Mouse (Mus musculus) CH12.LX (cell line): ENCODE measurements around the gene Tmem88b. TPM values are rescaled to one million over a fixed set of nuclear protein-coding genes. Genes with fewer than 3 reads are reported as not detected.

Experiments used
- DNase-seq: peaks from one replicate; pipeline ENCODE4 v3.0.0-alpha.2; 2013; ENCODE audit errors: extremely low read depth
- H3K27ac ChIP-seq: 2 replicates; pipeline ENCODE4 v1.5.1; 2012; ENCODE audit warnings: low read depth, mild to moderate bottlenecking, control low read depth, moderate library complexity; ENCODE audit not compliant: insufficient read depth
- H3K27me3 ChIP-seq: replicated peaks from 2 replicates; pipeline ENCODE3; 2012; ENCODE audit warnings: inconsistent platforms
- H3K36me3 ChIP-seq, 2 experiments: replicated peaks in 1 of 2; 2 replicates each; pipeline versions ENCODE3 to v1.6.1; 2012; ENCODE audit warnings: inconsistent platforms in 1 of 2, low read length in 1 of 2, mild to moderate bottlenecking in 1 of 2, mixed read lengths in 1 of 2, moderate library complexity in 1 of 2; ENCODE audit not compliant: control insufficient read depth in 1 of 2, insufficient read depth in 1 of 2
- H3K4me1 ChIP-seq, 2 experiments: 2 replicates each; pipeline ENCODE4 v1.6.1; 2012; ENCODE audit warnings: inconsistent platforms in 1 of 2, moderate library complexity in 1 of 2; ENCODE audit not compliant: insufficient read depth in 2 of 2, control insufficient read depth in 1 of 2
- H3K4me2 ChIP-seq: 2 replicates; pipeline ENCODE4 v1.6.1; 2012; ENCODE audit warnings: low read depth, mild to moderate bottlenecking, control low read depth; ENCODE audit not compliant: poor library complexity, insufficient read depth, severe bottlenecking
- H3K4me3 ChIP-seq, 3 experiments: fragments of 150-350 bp in 1 of 3; sonication (generic) in 1 of 3; replicated peaks in 1 of 3; 2 replicates each; pipeline versions ENCODE3 to v1.5.1; 2011 to 2012; ENCODE audit warnings: low read depth in 2 of 3, low read length in 2 of 3, mild to moderate bottlenecking in 2 of 3, moderate library complexity in 2 of 3, control low read depth in 1 of 3, improper control_type of control experiment in 1 of 3, inconsistent platforms in 1 of 3, mixed read lengths in 1 of 3; ENCODE audit not compliant: poor library complexity in 1 of 3
- H3K79me2 ChIP-seq: replicated peaks from 2 replicates; pipeline ENCODE4 v1.6.1; 2012; ENCODE audit warnings: mild to moderate bottlenecking, moderate library complexity; ENCODE audit not compliant: control insufficient read depth, poor library complexity, insufficient read depth, severe bottlenecking; ENCODE audit errors: extremely low read depth
- H3K9ac ChIP-seq: 2 replicates; pipeline ENCODE4 v1.6.1; 2012; ENCODE audit warnings: low read depth, mild to moderate bottlenecking, control low read depth, moderate library complexity; ENCODE audit not compliant: insufficient read depth
- H3K9me3 ChIP-seq: replicated peaks from 2 replicates; pipeline ENCODE3; 2012; ENCODE audit warnings: low read length, inconsistent platforms, mixed read lengths
- CHD2 ChIP-seq: IDR thresholded peaks from 2 replicates; pipeline ENCODE4 v1.6.1; 2011; ENCODE audit warnings: low read length, improper control_type of control experiment
- E2F4 ChIP-seq: IDR thresholded peaks from 2 replicates; pipeline ENCODE4 v1.6.1; 2011; ENCODE audit warnings: low read depth, low read length, improper control_type of control experiment; ENCODE audit not compliant: insufficient replicate concordance
- EP300 ChIP-seq: IDR thresholded peaks from 2 replicates; pipeline ENCODE4 v1.6.1; 2011; ENCODE audit warnings: low read length, improper control_type of control experiment
- ETS1 ChIP-seq: conservative IDR thresholded peaks from 2 replicates; pipeline ENCODE4 v1.6.1; 2012; ENCODE audit warnings: low read depth, mild to moderate bottlenecking, inconsistent platforms, low read length, improper control_type of control experiment, moderate library complexity
- HCFC1 ChIP-seq: IDR thresholded peaks from 2 replicates; pipeline ENCODE4 v1.6.1; 2012; ENCODE audit warnings: low read depth, mild to moderate bottlenecking, inconsistent platforms, low read length, improper control_type of control experiment
- JUN ChIP-seq: IDR thresholded peaks from 2 replicates; pipeline ENCODE4 v1.6.1; 2011; ENCODE audit warnings: low read depth, mild to moderate bottlenecking, low read length, improper control_type of control experiment, moderate library complexity; ENCODE audit not compliant: insufficient read depth
- JUND ChIP-seq: conservative IDR thresholded peaks from 2 replicates; pipeline ENCODE4 v1.6.1; 2011; ENCODE audit warnings: low read depth, low read length, improper control_type of control experiment
- KAT2A ChIP-seq: IDR thresholded peaks from 2 replicates; pipeline ENCODE4 v1.6.1; 2012; ENCODE audit warnings: low read length, improper control_type of control experiment, inconsistent platforms; ENCODE audit not compliant: insufficient replicate concordance
- MAFK ChIP-seq: IDR thresholded peaks from 2 replicates; pipeline ENCODE4 v1.6.1; 2011; ENCODE audit warnings: low read length, improper control_type of control experiment; ENCODE audit not compliant: insufficient replicate concordance
- MAZ ChIP-seq: IDR thresholded peaks from 2 replicates; pipeline ENCODE4 v1.6.1; 2012; ENCODE audit warnings: low read depth, mild to moderate bottlenecking, inconsistent platforms, low read length, improper control_type of control experiment, moderate library complexity
- MEF2A ChIP-seq: IDR thresholded peaks from 2 replicates; pipeline ENCODE4 v1.6.1; 2014; ENCODE audit warnings: low read depth, mild to moderate bottlenecking, inconsistent platforms, low read length, improper control_type of control experiment, borderline replicate concordance
- NELFE ChIP-seq: IDR thresholded peaks from 2 replicates; pipeline ENCODE4 v1.6.1; 2011; ENCODE audit warnings: low read depth, low read length, improper control_type of control experiment
- POLR2AphosphoS2 ChIP-seq: IDR thresholded peaks from 2 replicates; pipeline ENCODE4 v1.6.1; 2011; ENCODE audit warnings: low read depth, low read length, improper control_type of control experiment
- SMC3 ChIP-seq: IDR thresholded peaks from 2 replicates; pipeline ENCODE4 v1.6.1; 2011; ENCODE audit warnings: low read depth, low read length, improper control_type of control experiment
- TBP ChIP-seq: conservative IDR thresholded peaks from 2 replicates; pipeline ENCODE4 v1.6.1; 2011; ENCODE audit warnings: low read depth, low read length, improper control_type of control experiment
- TCF12 ChIP-seq: IDR thresholded peaks from 2 replicates; pipeline ENCODE4 v1.6.1; 2014; ENCODE audit warnings: low read depth, mild to moderate bottlenecking, inconsistent platforms, low read length, improper control_type of control experiment
- UBTF ChIP-seq: IDR thresholded peaks from 2 replicates; pipeline ENCODE4 v1.6.1; 2012; ENCODE audit warnings: low read depth, mild to moderate bottlenecking, inconsistent platforms, low read length, improper control_type of control experiment, moderate library complexity
- USF1 ChIP-seq: IDR thresholded peaks from 2 replicates; pipeline ENCODE4 v1.6.1; 2014; ENCODE audit warnings: low read depth, mild to moderate bottlenecking, inconsistent platforms, low read length, improper control_type of control experiment
- ZC3H11A ChIP-seq: IDR thresholded peaks from 2 replicates; pipeline ENCODE4 v1.6.1; 2012; ENCODE audit warnings: low read depth, mild to moderate bottlenecking, inconsistent platforms, low read length, improper control_type of control experiment
- ZNF384 ChIP-seq: IDR thresholded peaks from 2 replicates; pipeline ENCODE4 v1.6.1; 2012; ENCODE audit warnings: low read depth, low read length, improper control_type of control experiment, inconsistent platforms
- dilution Hi-C: fragments of 300-500 bp; cut with MboI; formaldehyde crosslinking; loops from 2 replicates; pipeline ENCODE4 v1.14.3; 2020; ENCODE audit warnings: low sequenced_read_pairs; ENCODE audit not compliant: extremely low pct_unique_long_range_greater_than_20kb, extremely low pct_ligation_motif_present
- in situ Hi-C: fragments of 300-500 bp; cut with MboI; formaldehyde crosslinking; loops from 3 replicates; pipeline ENCODE4 v1.14.3; 2019; ENCODE audit warnings: low sequenced_read_pairs, low pct_ligation_motif_present, low pct_unique_long_range_greater_than_20kb, mixed read lengths
- polyA plus RNA-seq: library from polyadenylated mRNA; unstranded; fragments of >175 nt; gene quantifications from 2 replicates; pipeline ENCODE4 v1.2.1, GENCODE M21; 2012; ENCODE audit warnings: low read depth; ENCODE audit not compliant: insufficient read length
- total RNA-seq, 2 experiments: library from RNA; depleted of rRNA; stranded (reverse); fragments of 300-350 nt in 1 of 2; fragments of >200 nt in 1 of 2; gene quantifications; 2 replicates each; pipeline ENCODE4 v1.2.3; 2012 to 2014

The Tmem88b gene
- total and polyA plus RNA-seq, 3 experiments = 0.04 TPM; not detected in 2

- peaks cover 88 to 98% of the 10 kb centered on the region in 2 experiments for H3K36me3 ChIP-seq
- H3K27me3 ChIP-seq = no peaks in the 10 kb centered on the region
- H3K79me2 ChIP-seq = 0 out of 2 replicates have a peak, but pooled peaks cover 4% of the 10 kb centered on the region
- H3K4me3 ChIP-seq = no peak overlapping the region
- H3K27ac ChIP-seq = no peak overlapping the region
- no peak overlapping the region for H3K9ac ChIP-seq
- TF ChIP-seq MAZ (no peak), E2F4 (no peak), JUND (no peak), USF1 (no peak), ZNF384 (no peak), TBP (no peak), NELFE (no peak), SMC3 (no peak), KAT2A (no peak), EP300 (no peak)
- H3K4me2 ChIP-seq = no peak overlapping the region
- no peaks in the 10 kb centered on the region for H3K9me3 ChIP-seq
- dilution Hi-C loops = no loop called here
- in situ Hi-C loops = no loop called here
- H3K4me1 ChIP-seq = no peaks in the 10 kb centered on the region
- DNase-seq = no peak
These were observed 39.6 kb downstream of the Tmem88b start for GRCm38 (mm10) chr4:155746036-155746548.

- no peak for DNase-seq
- H3K36me3 ChIP-seq = peaks cover 88 to 98% of the 10 kb centered on the region in 2 experiments
These were observed 40.5 kb downstream of the Tmem88b start for GRCm38 (mm10) chr4:155745136-155745535.

More at GRCm38 (mm10) chr4:155745136-155745535, 40.5 kb downstream of the Tmem88b start:
- Histone ChIP-seq H3K79me2 (0 out of 2 replicates have a peak, but pooled peaks cover 4% of the 10 kb centered on the region), H3K4me1 (no peaks in the 10 kb centered on the region), H3K27me3 (no peaks in the 10 kb centered on the region), H3K4me2 (no peak overlapping the region), H3K9ac (no peak overlapping the region), H3K4me3 (no peak overlapping the region), H3K27ac (no peak overlapping the region), H3K9me3 (no peaks in the 10 kb centered on the region)
- TF ChIP-seq EP300 (no peak), TCF12 (no peak), ZNF384 (no peak), MEF2A (no peak), HCFC1 (no peak), ETS1 (no peak), ZC3H11A (no peak), MAFK (no peak), JUN (no peak), POLR2AphosphoS2 (no peak), UBTF (no peak), USF1 (no peak), CHD2 (no peak)
- dilution Hi-C loops (no loop called here), in situ Hi-C loops (no loop called here)
